Mouse (Mus musculus): ENCODE results near the gene Ly6g6c. TPM values are rescaled to one million over a fixed set of nuclear protein-coding genes. Genes with fewer than 3 reads are reported as not detected.

Gene Ly6g6c
- polyA plus RNA-seq, 1 experiment: not detected

- no peak overlapping the region for H3K4me3 ChIP-seq (ENCODE audit: insufficient read depth, low read length)
- no peak overlapping the region for H3K27ac ChIP-seq (ENCODE audit: insufficient read depth, low read length)
- no peak for TF ChIP-seq POLR2A (IDR thresholded peaks at IDR 0.05; ENCODE audit: extremely low read depth, insufficient read depth, low read length)
- no peak for TF ChIP-seq CTCF (IDR thresholded peaks at IDR 0.05; ENCODE audit: extremely low read depth, insufficient read depth, low read length)
- no peaks in the 10 kb centered on the region for H3K4me1 ChIP-seq (ENCODE audit: control insufficient read depth, insufficient read depth, low read length)
Measured at GRCm38 (mm10) chr17:35061299-35061698, 3.9 kb upstream of the Ly6g6c start.

DNA sequence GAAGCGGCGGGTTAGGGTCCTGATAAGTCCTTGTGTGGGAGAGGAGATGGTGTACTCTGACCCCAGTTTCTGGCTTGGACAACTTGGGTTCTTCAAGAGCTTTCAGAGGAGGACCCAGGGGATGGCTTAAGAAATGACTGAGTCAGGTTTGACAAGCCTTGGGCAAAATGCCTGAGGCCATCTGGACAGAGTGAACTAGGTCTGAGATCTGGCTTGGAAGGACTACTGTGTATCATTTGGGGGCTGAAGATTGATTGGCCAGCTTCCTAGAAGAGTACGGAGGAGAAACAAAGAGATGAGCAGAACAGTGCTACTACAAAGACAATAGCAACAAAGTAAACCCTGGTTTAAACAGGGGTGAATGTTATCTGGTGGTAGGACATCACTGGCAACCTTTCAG lies 1.7 kb upstream of the Ly6g6c start:
- TF ChIP-seq POLR2A (IDR thresholded peaks at IDR 0.05; ENCODE audit: extremely low read depth, insufficient read depth, low read length): no peak
- no peak for TF ChIP-seq CTCF (IDR thresholded peaks at IDR 0.05; ENCODE audit: extremely low read depth, insufficient read depth, low read length)
- Histone ChIP-seq H3K4me1 (ENCODE audit: control insufficient read depth, insufficient read depth, low read length) (no peaks in the 10 kb centered on the region), H3K4me3 (ENCODE audit: insufficient read depth, low read length) (no peak overlapping the region), H3K27ac (ENCODE audit: insufficient read depth, low read length) (no peak overlapping the region)

- H3K27ac ChIP-seq (ENCODE audit: insufficient read depth, low read length): no peak overlapping the region
- no peaks in the 10 kb centered on the region for H3K4me1 ChIP-seq (ENCODE audit: control insufficient read depth, insufficient read depth, low read length)
- TF ChIP-seq POLR2A (IDR thresholded peaks at IDR 0.05; ENCODE audit: extremely low read depth, insufficient read depth, low read length) (no peak), CTCF (IDR thresholded peaks at IDR 0.05; ENCODE audit: extremely low read depth, insufficient read depth, low read length) (no peak)
- no peak overlapping the region for H3K4me3 ChIP-seq (ENCODE audit: insufficient read depth, low read length)
Measured at GRCm38 (mm10) chr17:35064378-35064877, 760 bp upstream of the Ly6g6c start.

- H3K27ac ChIP-seq (ENCODE audit: insufficient read depth, low read length): no peak within 1 kb of the TSS
Measured at GRCm38 (mm10) chr17:35066084-35066483, 896 bp downstream of the Ly6g6c start, which contains the start of gene Mpig6b. Mpig6b (minus strand) TSS chr17:35066184.

DNA sequence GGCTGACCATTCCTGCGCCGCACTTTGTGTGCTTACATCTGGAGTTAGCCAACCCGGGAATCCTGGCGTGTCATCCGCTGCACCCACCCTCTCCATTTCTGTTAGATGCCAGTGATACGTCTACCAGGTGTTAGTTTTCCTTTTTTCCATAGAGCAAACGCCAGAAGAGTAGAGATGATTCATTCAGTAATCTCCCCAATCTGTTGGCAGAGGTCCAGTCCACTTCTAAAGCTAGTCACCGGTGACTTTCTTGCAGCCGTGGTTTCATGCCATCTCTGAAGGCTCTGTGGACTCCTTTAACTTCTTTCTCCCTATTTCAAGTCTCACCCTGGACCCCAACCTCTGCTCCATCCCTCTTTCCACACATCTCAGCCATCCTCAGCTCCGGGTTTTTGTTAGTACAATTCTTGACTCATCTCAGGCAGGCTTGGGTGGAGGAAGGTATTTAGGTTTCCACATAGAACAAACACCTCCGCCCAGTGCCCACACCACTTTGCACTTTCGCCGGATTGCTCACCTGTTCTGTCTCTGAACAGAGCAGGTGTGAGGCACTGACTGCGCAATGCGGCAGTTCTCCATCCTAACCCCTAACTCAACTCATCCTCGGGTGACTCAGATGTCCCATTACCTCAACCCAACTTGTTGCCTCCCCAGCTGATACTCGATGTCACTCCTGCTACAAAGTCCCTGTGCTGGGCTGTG lies 3.2 kb downstream of the Ly6g6c start:
- H3K4me1 ChIP-seq (ENCODE audit: control insufficient read depth, insufficient read depth, low read length): no peaks in the 10 kb centered on the region
- H3K27ac ChIP-seq (ENCODE audit: insufficient read depth, low read length): no peak overlapping the region
- no peak for TF ChIP-seq POLR2A (IDR thresholded peaks at IDR 0.05; ENCODE audit: extremely low read depth, insufficient read depth, low read length)
- no peak for TF ChIP-seq CTCF (IDR thresholded peaks at IDR 0.05; ENCODE audit: extremely low read depth, insufficient read depth, low read length)
- H3K4me3 ChIP-seq (ENCODE audit: insufficient read depth, low read length): no peak overlapping the region

More at GRCm38 (mm10) chr17:35066084-35066483, 896 bp downstream of the Ly6g6c start, which contains the start of gene Mpig6b:
- Histone ChIP-seq H3K4me3 (ENCODE audit: insufficient read depth, low read length) (no peak within 1 kb of the TSS), H3K4me1 (ENCODE audit: control insufficient read depth, insufficient read depth, low read length) (no peaks in the 10 kb centered on the region)
- TF ChIP-seq POLR2A (IDR thresholded peaks at IDR 0.05; ENCODE audit: extremely low read depth, insufficient read depth, low read length) (no peak), CTCF (IDR thresholded peaks at IDR 0.05; ENCODE audit: extremely low read depth, insufficient read depth, low read length) (no peak)

DNA sequence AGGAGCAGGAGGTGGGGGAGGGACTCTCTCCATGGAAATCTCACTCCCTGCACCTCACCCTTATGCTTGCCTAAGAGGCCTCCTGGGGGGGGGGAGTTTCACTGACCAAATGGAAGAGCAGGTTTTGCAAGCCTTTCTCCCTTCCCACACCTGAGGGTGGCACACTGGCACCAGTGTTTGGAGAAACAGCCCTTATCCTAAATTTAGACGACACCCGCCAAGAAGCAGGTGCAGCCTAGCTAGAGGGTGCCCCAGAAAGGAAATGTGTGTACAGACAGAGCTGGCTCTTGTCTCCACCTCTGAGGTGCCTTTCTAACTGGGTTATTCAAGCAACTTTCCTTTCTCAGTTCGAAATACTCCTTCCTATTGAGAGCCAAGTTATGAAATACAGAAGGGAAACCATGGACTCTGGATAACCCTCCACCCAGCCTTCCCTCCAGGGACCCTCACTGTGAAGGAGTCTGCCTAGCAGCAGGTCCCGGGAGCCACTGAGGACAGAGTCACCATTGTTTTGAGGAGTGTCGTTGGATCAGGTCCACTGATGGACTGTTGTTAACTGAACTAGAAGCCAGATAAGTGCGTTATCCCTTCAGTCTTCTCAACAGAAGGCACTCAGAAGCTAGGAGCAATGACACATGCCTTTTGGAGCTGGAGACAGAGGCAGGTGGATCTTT lies 5.5 kb downstream of the Ly6g6c start:
- TF ChIP-seq CTCF (IDR thresholded peaks at IDR 0.05; ENCODE audit: extremely low read depth, insufficient read depth, low read length) (0 out of 2 replicates have a peak, but pooled peaks have one; percentile 10), POLR2A (IDR thresholded peaks at IDR 0.05; ENCODE audit: extremely low read depth, insufficient read depth, low read length) (no peak)
- H3K4me1 ChIP-seq (ENCODE audit: control insufficient read depth, insufficient read depth, low read length): no peaks in the 10 kb centered on the region
- no peak overlapping the region for H3K4me3 ChIP-seq (ENCODE audit: insufficient read depth, low read length)
- no peak overlapping the region for H3K27ac ChIP-seq (ENCODE audit: insufficient read depth, low read length)

- H3K4me1 ChIP-seq (ENCODE audit: control insufficient read depth, insufficient read depth, low read length): no peaks in the 10 kb centered on the region
- no peak for TF ChIP-seq POLR2A (IDR thresholded peaks at IDR 0.05; ENCODE audit: extremely low read depth, insufficient read depth, low read length)
- TF ChIP-seq CTCF (IDR thresholded peaks at IDR 0.05; ENCODE audit: extremely low read depth, insufficient read depth, low read length): no peak
- no peak overlapping the region for H3K4me3 ChIP-seq (ENCODE audit: insufficient read depth, low read length)
- H3K27ac ChIP-seq (ENCODE audit: insufficient read depth, low read length): no peak overlapping the region
Measured at GRCm38 (mm10) chr17:35071454-35071853, 6.3 kb downstream of the Ly6g6c start.

DNA sequence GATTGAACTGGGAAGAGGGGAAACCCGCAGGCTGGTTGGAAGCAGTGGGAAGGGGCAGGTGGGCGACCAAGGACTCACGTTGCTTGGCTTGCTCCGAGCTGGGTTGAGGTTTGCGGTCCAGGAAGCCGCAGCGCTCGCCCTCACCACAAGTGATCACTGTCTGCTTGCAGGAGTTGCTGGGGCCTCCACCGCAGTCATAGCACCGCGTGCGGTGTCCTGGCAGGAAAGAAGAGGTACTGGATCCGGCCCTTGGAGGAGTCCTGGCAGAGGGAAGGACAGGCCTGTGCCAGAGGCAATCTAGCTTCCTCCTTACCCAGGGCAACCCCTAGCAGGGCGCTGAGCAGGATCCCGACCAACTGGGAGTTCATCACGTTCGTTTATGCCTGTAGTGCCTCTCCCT lies 8.9 kb downstream of the Ly6g6c start:
- no peak overlapping the region for H3K27ac ChIP-seq (ENCODE audit: insufficient read depth, low read length)
- TF ChIP-seq CTCF (IDR thresholded peaks at IDR 0.05; ENCODE audit: extremely low read depth, insufficient read depth, low read length): no peak
- TF ChIP-seq POLR2A (IDR thresholded peaks at IDR 0.05; ENCODE audit: extremely low read depth, insufficient read depth, low read length): no peak
- H3K4me3 ChIP-seq (ENCODE audit: insufficient read depth, low read length): no peak overlapping the region
- no peaks in the 10 kb centered on the region for H3K4me1 ChIP-seq (ENCODE audit: control insufficient read depth, insufficient read depth, low read length)

DNA sequence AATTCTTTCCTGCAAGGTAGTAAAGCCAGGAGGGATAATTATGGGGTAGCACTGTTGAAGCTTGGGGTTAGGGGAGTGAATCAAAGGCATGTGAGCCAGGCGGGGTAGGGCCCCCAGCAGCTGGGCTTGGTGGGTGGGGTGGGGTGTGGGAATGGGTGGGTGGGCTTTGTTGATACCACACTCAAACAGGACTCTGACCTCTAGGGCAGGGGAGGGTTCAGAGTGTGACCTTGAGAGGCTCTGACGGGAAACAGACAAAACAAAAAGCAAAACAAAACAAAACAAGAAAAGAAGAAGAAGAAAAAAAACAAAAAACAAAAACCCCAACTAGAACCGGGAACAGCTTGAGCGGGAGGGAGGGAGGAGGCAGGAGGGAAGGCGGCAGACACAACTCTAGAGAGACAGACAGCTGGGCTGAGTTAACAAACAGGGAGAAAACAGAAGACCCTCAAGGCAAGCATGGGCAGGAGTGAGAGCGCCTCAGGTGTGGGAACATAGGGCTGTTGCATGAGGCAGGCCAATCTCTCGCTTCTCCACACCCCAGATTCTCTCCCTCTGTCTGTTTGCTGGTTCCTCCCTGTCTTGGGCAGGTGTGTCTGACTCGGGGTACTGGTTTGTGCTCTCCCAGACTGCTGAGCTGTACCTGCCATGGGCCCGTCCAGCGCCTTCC lies 11.5 kb downstream of the Ly6g6c start, which contains the start of gene Ly6g6e:
TSS of gene Ly6g6e (plus strand) at position 396 of the 670 bp plus-strand sequence.
- H3K27ac ChIP-seq (ENCODE audit: insufficient read depth, low read length): no peak within 1 kb of the TSS
- peak within 1 kb of the TSS; percentile 21 for H3K4me3 ChIP-seq (ENCODE audit: insufficient read depth, low read length)
- TF ChIP-seq POLR2A (IDR thresholded peaks at IDR 0.05; ENCODE audit: extremely low read depth, insufficient read depth, low read length) (no peak), CTCF (IDR thresholded peaks at IDR 0.05; ENCODE audit: extremely low read depth, insufficient read depth, low read length) (no peak)
- no peaks in the 10 kb centered on the region for H3K4me1 ChIP-seq (ENCODE audit: control insufficient read depth, insufficient read depth, low read length)

Data from cortical plate, adult 2 months (tissue).